11 mouse cellular contexts compared by ENCODE assay signal in the genomic region with DNA sequence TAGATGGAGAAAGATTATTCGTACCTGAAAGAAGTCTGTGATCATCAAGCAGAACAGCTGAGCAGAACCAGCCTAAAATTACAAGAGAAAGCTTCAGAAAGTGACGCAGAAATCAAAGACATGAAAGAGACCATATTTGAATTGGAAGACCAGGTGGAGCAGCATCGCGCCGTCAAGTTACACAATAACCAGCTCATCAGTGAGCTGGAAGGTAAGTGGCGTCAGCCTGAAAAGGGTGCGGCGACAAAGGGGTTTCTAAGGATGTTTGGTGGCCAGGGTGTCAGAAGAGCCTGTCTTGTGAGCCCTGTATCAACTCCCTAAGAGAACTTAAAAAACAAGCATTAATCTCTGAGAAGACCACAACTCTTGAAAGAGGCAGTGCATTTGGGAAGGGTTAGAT.
DNase-seq lines count a peak whose midpoint lies in the region; ATAC-seq and TF ChIP-seq lines count a peak whose summit lies in the region.
"Had no signal": no experiment of that assay in that cellular context is flagged by ENCODE, and none has a peak within 500 bp of the region (broad histone marks: within the 10 kb centered on the region; RNA-seq: fewer than 3 reads in every experiment).

No protein-coding gene starts in this region.

- peaks cover 6% of the 10 kb centered on the region; the same call in 1 of the 2 replicates for H3K27me3 ChIP-seq in midbrain, embryonic 13.5 days
- no peaks in the 10 kb centered on the region for H3K27me3 ChIP-seq in midbrain, embryonic 14.5 days (ENCODE audit: control insufficient read depth, insufficient read depth, low read length)
- no peaks in the 10 kb centered on the region for H3K27me3 ChIP-seq in stomach, embryonic 16.5 days (ENCODE audit: control insufficient read depth, insufficient read depth, low read length)
- H3K27me3 ChIP-seq in stomach, postnatal 0 days (ENCODE audit: control insufficient read depth, insufficient read depth, low read length) = no peaks in the 10 kb centered on the region
- no peaks in the 10 kb centered on the region for H3K27me3 ChIP-seq in intestine, embryonic 16.5 days (replicated peaks; ENCODE audit: control insufficient read depth, insufficient read depth, low read length)
- H3K27me3 ChIP-seq: embryonic facial prominence, embryonic 12.5 days; forebrain, embryonic 15.5 days had no signal

- no peak overlapping the region for H3K4me2 ChIP-seq in midbrain, embryonic 13.5 days (replicated peaks)
- H3K4me2 ChIP-seq in midbrain, embryonic 14.5 days (ENCODE audit: low read length) = no peak overlapping the region
- H3K4me2 ChIP-seq in stomach, embryonic 16.5 days (ENCODE audit: low read depth, low read length) = no peak overlapping the region
- no peak overlapping the region for H3K4me2 ChIP-seq in stomach, postnatal 0 days (replicated peaks; ENCODE audit: low read depth)
- no peak overlapping the region for H3K4me2 ChIP-seq in intestine, embryonic 16.5 days (ENCODE audit: low read depth, low read length)
- H3K4me2 ChIP-seq: embryonic facial prominence, embryonic 12.5 days; forebrain, embryonic 13.5 days; forebrain, embryonic 15.5 days had no signal

- DNase-seq in midbrain, embryonic 14.5 days = no peak
- DNase-seq in stomach, postnatal 0 days (ENCODE audit: low spot score) = no peak
- DNase-seq in adrenal gland, postnatal 36 days = no peak
- DNase-seq in urinary bladder, postnatal 10 days (ENCODE audit: low spot score) = no peak

- WGBS in midbrain, embryonic 13.5 days = 82% methylated on average over 8 of the region's 8 CpGs
- 81% methylated on average over 8 of the region's 8 CpGs for WGBS in midbrain, embryonic 14.5 days
- 76% methylated on average over 8 of the region's 8 CpGs for WGBS in stomach, embryonic 16.5 days
- 69% methylated on average over 8 of the region's 8 CpGs for WGBS in stomach, postnatal 0 days
- WGBS in intestine, embryonic 16.5 days = 60% methylated on average over 8 of the region's 8 CpGs

- TF ChIP-seq EP300 in stomach, postnatal 0 days (optimal IDR thresholded peaks at IDR 0.05) = no peak

- 0 out of 2 replicates have a peak overlapping the region, but pooled peaks have one; percentile 23 for H3K9ac ChIP-seq in midbrain, embryonic 13.5 days (replicated peaks)
- no peak overlapping the region for H3K9ac ChIP-seq in midbrain, embryonic 14.5 days (replicated peaks; ENCODE audit: low read length)
- 0 out of 2 replicates have a peak overlapping the region, but pooled peaks have one; percentile 1 for H3K9ac ChIP-seq in stomach, embryonic 16.5 days (ENCODE audit: low read length)
- H3K9ac ChIP-seq in stomach, postnatal 0 days (ENCODE audit: low read length) = no peak overlapping the region
- H3K9ac ChIP-seq in intestine, embryonic 16.5 days (ENCODE audit: low read depth, low read length) = no peak overlapping the region
- H3K9ac ChIP-seq: embryonic facial prominence, embryonic 12.5 days; forebrain, embryonic 13.5 days; forebrain, embryonic 15.5 days had no signal

- no peak for TF ChIP-seq CTCF in stomach, postnatal 0 days (IDR thresholded peaks at IDR 0.05; ENCODE audit: low read depth)

- no peak for ATAC-seq in midbrain, embryonic 13.5 days
- ATAC-seq in midbrain, embryonic 14.5 days (ENCODE audit: low FRiP score, low TSS enrichment) = no peak
- no peak for ATAC-seq in stomach, embryonic 16.5 days (ENCODE audit: insufficient read depth, low FRiP score)
- ATAC-seq in stomach, postnatal 0 days (ENCODE audit: low FRiP score, low TSS enrichment) = no peak
- peak; percentile 53; the same call in 1 of the 2 replicates for ATAC-seq in intestine, embryonic 16.5 days

- no peak overlapping the region for H3K4me3 ChIP-seq in midbrain, embryonic 13.5 days (replicated peaks)
- no peak overlapping the region for H3K4me3 ChIP-seq in midbrain, embryonic 14.5 days (replicated peaks; ENCODE audit: low read depth, low read length)
- no peak overlapping the region for H3K4me3 ChIP-seq in stomach, embryonic 16.5 days (replicated peaks; ENCODE audit: low read length)
- no peak overlapping the region for H3K4me3 ChIP-seq in stomach, postnatal 0 days (ENCODE audit: low read depth, low read length)
- no peak overlapping the region for H3K4me3 ChIP-seq in intestine, embryonic 16.5 days (ENCODE audit: low read length)
- H3K4me3 ChIP-seq: embryonic facial prominence, embryonic 10.5 days; embryonic facial prominence, embryonic 12.5 days; forebrain, embryonic 13.5 days; forebrain, embryonic 15.5 days had no signal

- no peak overlapping the region for H3K27ac ChIP-seq in midbrain, embryonic 13.5 days
- no peak overlapping the region for H3K27ac ChIP-seq in midbrain, embryonic 14.5 days (replicated peaks; ENCODE audit: low read depth, low read length)
- H3K27ac ChIP-seq in stomach, embryonic 16.5 days (ENCODE audit: low read length) = no peak overlapping the region
- no peak overlapping the region for H3K27ac ChIP-seq in stomach, postnatal 0 days (replicated peaks)
- H3K27ac ChIP-seq in intestine, embryonic 16.5 days (ENCODE audit: low read length) = no peak overlapping the region
- H3K27ac ChIP-seq: embryonic facial prominence, embryonic 10.5 days; embryonic facial prominence, embryonic 12.5 days; forebrain, embryonic 13.5 days; forebrain, embryonic 15.5 days had no signal

- peaks cover 14% of the 10 kb centered on the region for H3K36me3 ChIP-seq in midbrain, embryonic 13.5 days
- H3K36me3 ChIP-seq in midbrain, embryonic 14.5 days (ENCODE audit: control insufficient read depth, insufficient read depth, low read length) = peaks cover 11% of the 10 kb centered on the region
- H3K36me3 ChIP-seq in stomach, embryonic 16.5 days (ENCODE audit: control insufficient read depth, insufficient read depth, low read length) = no peaks in the 10 kb centered on the region
- H3K36me3 ChIP-seq in stomach, postnatal 0 days (ENCODE audit: control insufficient read depth, insufficient read depth, low read length) = no peaks in the 10 kb centered on the region
- H3K36me3 ChIP-seq in intestine, embryonic 16.5 days (ENCODE audit: control insufficient read depth, insufficient read depth, low read length) = 0 out of 2 replicates have a peak, but pooled peaks cover 2% of the 10 kb centered on the region

- H3K4me1 ChIP-seq in midbrain, embryonic 13.5 days (replicated peaks) = peaks cover 13% of the 10 kb centered on the region
- H3K4me1 ChIP-seq in midbrain, embryonic 14.5 days (ENCODE audit: control insufficient read depth, insufficient read depth, low read length) = peaks cover 7% of the 10 kb centered on the region; the same call in 1 of the 2 replicates
- H3K4me1 ChIP-seq in stomach, embryonic 16.5 days (ENCODE audit: control insufficient read depth, insufficient read depth, low read length) = no peaks in the 10 kb centered on the region
- no peaks in the 10 kb centered on the region for H3K4me1 ChIP-seq in stomach, postnatal 0 days (replicated peaks; ENCODE audit: control insufficient read depth, insufficient read depth)
- no peaks in the 10 kb centered on the region for H3K4me1 ChIP-seq in intestine, embryonic 16.5 days (ENCODE audit: control insufficient read depth, insufficient read depth, low read length)
- H3K4me1 ChIP-seq: embryonic facial prominence, embryonic 12.5 days had no signal

- no peaks in the 10 kb centered on the region for H3K9me3 ChIP-seq in midbrain, embryonic 13.5 days
- no peaks in the 10 kb centered on the region for H3K9me3 ChIP-seq in midbrain, embryonic 14.5 days (ENCODE audit: control insufficient read depth, low read length)
- no peaks in the 10 kb centered on the region for H3K9me3 ChIP-seq in stomach, embryonic 16.5 days (replicated peaks; ENCODE audit: control insufficient read depth, low read length)
- no peaks in the 10 kb centered on the region for H3K9me3 ChIP-seq in stomach, postnatal 0 days (ENCODE audit: control insufficient read depth, low read length)
- no peaks in the 10 kb centered on the region for H3K9me3 ChIP-seq in intestine, embryonic 16.5 days (ENCODE audit: control insufficient read depth, low read length)
- H3K9me3 ChIP-seq: embryonic facial prominence, embryonic 10.5 days; embryonic facial prominence, embryonic 12.5 days; forebrain, embryonic 13.5 days; forebrain, embryonic 15.5 days had no signal

Comparison
In these comparisons a context has a peak if more than half of its experiments do, and no peak if none do; other contexts are left out.
1. H3K9ac ChIP-seq: peak in midbrain, embryonic 13.5 days (single experiment) and stomach, embryonic 16.5 days (single experiment); none in midbrain, embryonic 14.5 days (single experiment), stomach, postnatal 0 days (single experiment) and intestine, embryonic 16.5 days (single experiment).